Mouse (Mus musculus) heart, postnatal 0 days (tissue): ENCODE data around the gene Homer3. TPM values are rescaled to one million over a fixed set of nuclear protein-coding genes. Genes with fewer than 3 reads are reported as not detected.
A peak's percentile ranks its signal among the peaks of the same experiment; 100 is the strongest.

Experiments
- ATAC-seq: fragments of 200-750 bp; cut with Nextera tagmentation; 2 replicates; pipeline ENCODE4 v1.8.0; 2017; ENCODE audit warnings: low read depth, moderate number of reproducible peaks, moderate library complexity; ENCODE audit not compliant: insufficient read depth
- DNase-seq: peaks from one replicate; pipeline ENCODE4 v3.0.0-alpha.2; 2016; ENCODE audit warnings: low spot score
- H3K27ac ChIP-seq: fragments of 300-500 bp; sonication (generic); 2 replicates; pipeline ENCODE4 v1.5.1; 2014; ENCODE audit warnings: low read depth, mild to moderate bottlenecking
- H3K27me3 ChIP-seq: fragments of 300-500 bp; sonication (generic); 2 replicates; pipeline ENCODE4 v1.6.1; 2014; ENCODE audit warnings: low read length, mixed read lengths; ENCODE audit not compliant: control insufficient read depth, insufficient read depth
- H3K36me3 ChIP-seq: fragments of 300-500 bp; sonication (generic); replicated peaks from 2 replicates; pipeline ENCODE4 v1.6.1; 2014; ENCODE audit warnings: low read length, mixed read lengths; ENCODE audit not compliant: control insufficient read depth, insufficient read depth
- H3K4me1 ChIP-seq: fragments of 300-500 bp; sonication (generic); 2 replicates; pipeline ENCODE4 v1.6.1; 2014; ENCODE audit warnings: antibody characterized with exemption; ENCODE audit not compliant: control insufficient read depth, insufficient read depth
- H3K4me2 ChIP-seq: fragments of 300-500 bp; sonication (generic); 2 replicates; pipeline ENCODE4 v1.6.1; 2014; ENCODE audit warnings: low read depth, mild to moderate bottlenecking, low read length, moderate library complexity
- H3K4me3 ChIP-seq: fragments of 300-500 bp; sonication (generic); 2 replicates; pipeline ENCODE4 v1.5.1; 2014; ENCODE audit warnings: low read depth, low read length
- H3K9ac ChIP-seq: fragments of 300-500 bp; sonication (generic); replicated peaks from 2 replicates; pipeline ENCODE4 v1.6.1; 2014; ENCODE audit warnings: low read depth, low read length, mixed read lengths
- H3K9me3 ChIP-seq: fragments of 300-500 bp; sonication (generic); replicated peaks from 2 replicates; pipeline ENCODE4 v1.6.1; 2016; ENCODE audit warnings: low read length; ENCODE audit not compliant: control insufficient read depth
- CTCF ChIP-seq: IDR thresholded peaks from 2 replicates; pipeline ENCODE4 v1.5.1; 2016; ENCODE audit warnings: antibody characterized with exemption, control low read depth, low read depth
- EP300 ChIP-seq: IDR thresholded peaks from 2 replicates; pipeline ENCODE4 v1.6.1; 2016; ENCODE audit warnings: antibody characterized with exemption, low read depth
- WGBS: fragments of 180-500 bp; shearing (Covaris S2); extraction: QIAGEN DNeasy Blood & Tissue Kit; methylation state at CpG from one replicate; pipeline ENCODE4 v1.1.7; 2014; 5-methylcytosine and 5-hydroxymethylcytosine counted together
- polyA plus RNA-seq: library from polyadenylated mRNA; unstranded; fragments of >200 nt; fragmentation: Nextera tagmentation; extraction: Ambion mirVana; gene quantifications from 2 replicates; pipeline ENCODE4 v1.2.1, GENCODE M21; 2015
- total RNA-seq: library from RNA; depleted of rRNA; stranded (reverse); fragments of >200 nt; gene quantifications from 2 replicates; pipeline ENCODE4 v1.2.3, GENCODE M21; 2014; ENCODE audit warnings: low replicate concordance

Gene Homer3
- total and polyA plus RNA-seq, 2 experiments from 2014 or later, result 19.5 to 29.1 TPM

- Histone ChIP-seq H3K27ac (no peak overlapping the region), H3K9ac (no peak overlapping the region), H3K4me1 (peaks cover 6% of the 10 kb centered on the region), H3K4me2 (no peak overlapping the region), H3K9me3 (no peaks in the 10 kb centered on the region), H3K4me3 (no peak overlapping the region), H3K36me3 (peaks cover 36% of the 10 kb centered on the region), H3K27me3 (no peaks in the 10 kb centered on the region)
- ATAC-seq (no peak), DNase-seq (no peak)
- WGBS, result 63% methylated on average over 5 of the region's 5 CpGs
- TF ChIP-seq CTCF (no peak), EP300 (no peak)
Observed at GRCm38 (mm10) chr8:70284421-70284820, 1.8 kb downstream of the Homer3 start.

DNA sequence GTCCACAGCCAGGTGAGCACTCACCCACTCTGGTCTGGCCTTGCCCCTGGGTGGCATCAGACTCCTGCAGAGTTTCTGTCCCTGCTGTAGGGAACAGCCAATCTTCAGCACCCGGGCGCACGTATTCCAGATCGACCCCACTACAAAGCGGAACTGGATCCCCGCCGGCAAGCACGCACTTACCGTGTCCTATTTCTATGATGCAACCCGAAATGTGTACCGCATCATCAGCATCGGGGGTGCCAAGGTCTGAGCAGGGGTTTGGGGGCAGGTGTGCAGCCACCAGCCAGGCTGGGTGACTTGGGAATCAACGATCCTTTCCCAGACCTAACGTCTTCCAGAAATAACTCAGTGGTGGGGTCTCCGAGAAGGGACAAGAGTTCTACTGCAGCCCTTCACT, 2.7 kb downstream of the Homer3 start:
- DNase-seq (no peak), ATAC-seq (no peak)
- Histone ChIP-seq H3K27me3 (no peaks in the 10 kb centered on the region), H3K4me2 (no peak overlapping the region), H3K36me3 (peaks cover 38% of the 10 kb centered on the region), H3K27ac (no peak overlapping the region), H3K9me3 (no peaks in the 10 kb centered on the region), H3K4me3 (no peak overlapping the region), H3K9ac (no peak overlapping the region), H3K4me1 (peaks cover 5% of the 10 kb centered on the region)
- 92% methylated on average over 15 of the region's 15 CpGs for WGBS
- TF ChIP-seq CTCF (no peak), EP300 (no peak)

DNA sequence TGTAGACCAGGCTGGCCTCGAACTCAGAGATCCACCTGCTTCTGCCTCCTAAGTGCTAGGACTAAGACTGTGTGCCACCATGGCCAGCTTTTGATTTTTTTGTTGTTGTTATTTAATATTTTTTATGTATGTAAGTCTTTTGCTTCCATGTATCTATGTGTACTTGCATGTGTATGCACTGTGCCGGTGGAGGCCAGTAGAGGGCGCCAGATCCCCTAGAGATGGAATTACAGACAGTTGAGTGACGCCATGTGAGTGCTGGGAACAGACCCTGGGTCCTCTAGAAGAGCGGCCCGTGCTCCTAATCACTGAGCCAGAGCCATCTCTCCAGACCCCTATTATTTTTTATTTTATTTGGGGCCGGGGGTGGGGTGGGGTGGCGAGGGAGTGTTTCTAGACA, 4.1 kb downstream of the Homer3 start:
- no peak overlapping the region for H3K9ac ChIP-seq
- H3K9me3 ChIP-seq, result no peaks in the 10 kb centered on the region
- ATAC-seq (no peak), DNase-seq (no peak)
- no peak overlapping the region for H3K4me2 ChIP-seq
- no peak overlapping the region for H3K27ac ChIP-seq
- peaks cover 49% of the 10 kb centered on the region for H3K36me3 ChIP-seq
- H3K4me1 ChIP-seq, result peaks cover 5% of the 10 kb centered on the region
- TF ChIP-seq EP300, result no peak
- TF ChIP-seq CTCF, result 0 out of 2 replicates have a peak, but pooled peaks have one; percentile 0
- no peaks in the 10 kb centered on the region for H3K27me3 ChIP-seq
- 85% methylated on average over 8 of the region's 8 CpGs for WGBS
- no peak overlapping the region for H3K4me3 ChIP-seq

- H3K27ac ChIP-seq, result no peak overlapping the region
- no peak for ATAC-seq
- no peak overlapping the region for H3K9ac ChIP-seq
- 59% methylated on average over 5 of the region's 5 CpGs for whole genome bisulfite sequencing
- H3K36me3 ChIP-seq, result peaks cover 84% of the 10 kb centered on the region
- no peaks in the 10 kb centered on the region for H3K4me1 ChIP-seq
- H3K4me3 ChIP-seq, result no peak overlapping the region
- no peak overlapping the region for H3K4me2 ChIP-seq
- TF ChIP-seq EP300, result no peak
- TF ChIP-seq CTCF, result no peak
- DNase-seq, result no peak
- no peaks in the 10 kb centered on the region for H3K27me3 ChIP-seq
- H3K9me3 ChIP-seq, result no peaks in the 10 kb centered on the region
Observed at GRCm38 (mm10) chr8:70293988-70294405, 11.4 kb downstream of the Homer3 start.

DNA sequence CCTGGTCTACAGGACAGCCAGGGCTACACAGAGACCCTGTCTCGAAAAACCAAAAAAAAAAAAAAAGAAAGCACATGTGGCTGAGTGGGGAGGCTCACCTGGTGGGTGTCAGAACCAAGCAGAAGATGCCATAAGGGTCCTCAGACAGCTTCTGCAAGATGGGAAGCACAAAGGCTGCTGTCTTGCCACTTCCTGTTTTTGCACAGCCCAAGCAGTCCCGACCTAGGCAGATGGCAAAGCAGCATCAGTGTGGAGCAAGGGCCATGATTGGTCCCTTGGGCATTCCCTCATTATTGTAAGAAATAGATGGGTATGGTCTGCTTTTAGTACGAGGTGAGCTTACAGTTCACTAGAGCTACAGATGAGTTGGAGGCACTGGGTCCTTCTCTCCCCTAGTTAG, 18.3 kb downstream of the Homer3 start:
- Histone ChIP-seq H3K27me3 (no peaks in the 10 kb centered on the region), H3K9me3 (no peaks in the 10 kb centered on the region), H3K4me2 (no peak overlapping the region), H3K9ac (no peak overlapping the region), H3K27ac (no peak overlapping the region), H3K4me3 (no peak overlapping the region), H3K4me1 (peaks cover 15% of the 10 kb centered on the region), H3K36me3 (peaks cover 50% of the 10 kb centered on the region)
- DNase-seq (no peak), ATAC-seq (no peak)
- WGBS, result 65% methylated on average over 3 of the region's 3 CpGs
- TF ChIP-seq CTCF (no peak), EP300 (no peak)

DNA sequence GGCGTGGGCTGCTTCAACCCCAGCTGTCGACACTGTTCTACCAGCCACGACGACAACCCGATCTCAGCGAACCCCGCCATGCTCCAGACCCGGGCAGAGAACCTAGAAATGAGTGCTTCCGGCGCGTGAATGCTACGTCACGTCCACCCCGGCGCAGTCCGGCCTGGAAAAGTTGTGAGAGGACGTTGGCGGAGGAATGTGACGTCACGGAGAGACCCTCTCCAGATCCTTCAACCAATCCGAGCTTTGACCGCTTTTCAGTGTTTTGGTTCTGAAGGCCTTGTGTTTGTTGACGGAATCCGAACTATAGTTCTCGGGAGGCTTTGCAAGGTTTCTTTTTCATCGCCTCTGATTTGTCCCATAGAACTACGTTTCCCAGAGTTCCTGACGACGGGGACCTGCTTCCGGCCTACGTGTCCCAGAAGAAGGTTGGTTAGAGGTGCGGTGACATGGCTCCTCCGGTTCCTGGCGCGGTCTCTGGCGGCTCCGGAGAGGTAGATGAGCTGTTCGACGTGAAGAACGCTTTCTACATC, 19.8 kb downstream of the Homer3 start, which contains the start of the genes Ddx49 and Cope:
Gene Ddx49 (minus strand): TSS at position 132 of the 533 bp plus-strand sequence.
Gene Cope (plus strand): TSS at position 161 of the 533 bp plus-strand sequence.
- Histone ChIP-seq H3K4me2 (peak within 1 kb of the TSS; percentile 89), H3K4me1 (peaks cover 15% of the 10 kb centered on the region), H3K27me3 (no peaks in the 10 kb centered on the region), H3K4me3 (peak within 1 kb of the TSS; percentile 75), H3K27ac (peak within 1 kb of the TSS; percentile 62), H3K9ac (peak within 1 kb of the TSS; percentile 80), H3K9me3 (no peaks in the 10 kb centered on the region), H3K36me3 (peaks cover 48% of the 10 kb centered on the region)
- peak; percentile 91 for ATAC-seq
- TF ChIP-seq CTCF (no peak; the same call in 1 of the 2 replicates), EP300 (no peak)
- 1% methylated on average over 40 of the region's 40 CpGs for WGBS
- peak; percentile 87 for DNase-seq
